Mouse (Mus musculus) megakaryocyte progenitor cell, adult 5-6 weeks (primary cell): ENCODE data around the gene Erc2. TPM values are rescaled to one million over a fixed set of nuclear protein-coding genes. Genes with fewer than 3 reads are reported as not detected.

Source experiments
- ATAC-seq: replicated peaks from 2 replicates; pipeline ENCODE4 v1.8.0; 2016; ENCODE audit warnings: mild to moderate bottlenecking, moderate TSS enrichment, inconsistent platforms; ENCODE audit not compliant: poor library complexity
- total RNA-seq, 2 experiments: library from RNA; stranded (forward) in 1 of 2; stranded (reverse) in 1 of 2; fragments of 157-497, 149-512 nt in 1 of 2; fragments of 200-1000 nt in 1 of 2; gene quantifications; 2 replicates each; pipeline versions ENCODE4 v1.2.3 to v1.2.4; 2015 to 2017

Erc2 gene
- total RNA-seq, 2 experiments from 2014 or later = not detected

GRCm38 (mm10) chr14:27662251-27662650, 40.0 kb downstream of the Erc2 start:
- ATAC-seq = no peak

GRCm38 (mm10) chr14:27667016-27667852, 45.0 kb downstream of the Erc2 start:
- ATAC-seq = no peak

DNA sequence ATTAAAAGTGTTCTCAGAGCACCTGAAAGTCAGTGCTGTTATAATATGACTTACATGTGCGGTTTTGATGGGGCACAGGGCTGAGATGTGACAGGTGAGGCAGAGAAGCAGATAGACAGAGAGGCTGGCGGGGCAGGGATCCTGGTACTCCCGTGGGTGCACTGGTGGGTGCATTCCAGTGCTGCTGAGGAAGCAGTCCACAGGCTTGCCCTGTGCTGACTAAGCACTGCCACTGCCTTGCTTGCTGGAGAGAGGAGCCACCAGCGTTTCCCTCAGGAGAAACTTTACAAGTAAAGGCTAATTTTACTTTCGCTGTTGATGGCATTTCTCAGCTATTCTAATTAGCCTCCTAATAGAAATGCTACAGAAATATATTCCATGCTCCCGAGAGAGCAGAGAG, 45.9 kb downstream of the Erc2 start:
- ATAC-seq = no peak

DNA sequence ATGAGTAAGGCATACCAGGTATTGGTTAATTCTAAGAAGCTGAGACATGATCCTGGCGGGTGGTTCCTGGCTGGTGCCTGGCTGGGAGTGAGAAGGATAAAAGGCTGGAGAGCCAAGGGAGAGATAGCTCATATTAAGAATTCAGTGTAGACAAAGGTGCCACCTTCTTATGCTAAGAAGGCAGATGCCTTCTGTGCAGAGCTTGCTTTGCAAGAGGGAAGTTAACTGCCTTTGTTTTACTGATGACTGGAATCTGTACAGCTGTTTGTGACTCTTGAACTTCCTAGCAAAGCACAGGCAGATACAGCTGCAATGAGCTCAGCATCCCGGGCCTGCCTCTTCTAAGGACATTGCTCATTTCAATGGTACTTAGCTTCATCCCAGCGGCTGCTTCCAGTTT, 47.7 kb downstream of the Erc2 start:
- no peak for ATAC-seq

DNA sequence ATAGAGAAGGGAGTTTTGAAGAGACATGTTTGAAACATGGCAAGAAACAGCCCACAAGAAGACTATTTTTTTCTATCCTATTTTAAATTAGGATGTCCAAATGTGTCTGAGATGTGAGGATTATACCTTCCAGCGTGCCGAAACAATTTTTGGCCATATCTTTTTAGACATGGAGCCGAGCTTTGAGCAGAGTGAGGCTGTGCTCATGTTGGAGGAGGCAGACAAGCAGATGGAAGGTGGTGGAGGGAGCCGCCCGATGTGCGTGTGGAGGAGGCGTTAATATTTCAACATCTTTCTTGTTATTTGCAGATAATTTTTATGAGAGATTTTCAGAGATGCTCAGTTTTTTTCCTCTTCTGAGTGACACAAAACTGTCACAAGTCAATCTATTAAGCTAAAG, 50.5 kb downstream of the Erc2 start:
- ATAC-seq = no peak

GRCm38 (mm10) chr14:27674096-27674495, 51.9 kb downstream of the Erc2 start:
- ATAC-seq = no peak

GRCm38 (mm10) chr14:27674561-27674960, 52.3 kb downstream of the Erc2 start:
- no peak for ATAC-seq

GRCm38 (mm10) chr14:27675071-27675470, 52.8 kb downstream of the Erc2 start:
- ATAC-seq = no peak

GRCm38 (mm10) chr14:27682368-27683052, 60.3 kb downstream of the Erc2 start:
- no peak for ATAC-seq

GRCm38 (mm10) chr14:27695781-27696180, 73.6 kb downstream of the Erc2 start:
- ATAC-seq = no peak

- no peak for ATAC-seq
These were observed 95.1 kb downstream of the Erc2 start for GRCm38 (mm10) chr14:27717364-27717763.

GRCm38 (mm10) chr14:27719601-27720000, 97.4 kb downstream of the Erc2 start:
- ATAC-seq = no peak

DNA sequence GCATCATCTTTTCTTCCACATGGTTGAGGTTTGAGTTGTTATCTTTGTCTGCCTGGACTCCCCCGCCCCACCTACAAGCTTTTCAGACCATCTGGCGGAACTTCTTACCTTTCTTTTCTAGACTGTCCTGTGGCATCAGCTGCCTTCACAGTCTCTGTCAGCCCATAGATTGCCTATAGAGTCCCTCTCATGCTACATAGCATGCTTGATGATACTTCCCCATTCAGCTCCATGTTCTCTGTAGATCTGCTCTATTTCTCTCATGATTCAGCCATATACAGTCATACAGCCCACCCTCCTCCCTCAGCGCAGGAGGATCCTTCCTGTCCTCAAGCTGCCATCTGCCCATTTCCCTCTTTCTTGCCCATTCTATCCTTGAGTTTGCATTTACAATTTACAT, 98.7 kb downstream of the Erc2 start:
- no peak for ATAC-seq

- ATAC-seq = no peak
These were observed 99.5 kb downstream of the Erc2 start for GRCm38 (mm10) chr14:27721759-27722158.

- ATAC-seq = no peak
These were observed 105.3 kb downstream of the Erc2 start for GRCm38 (mm10) chr14:27727541-27727940.

GRCm38 (mm10) chr14:27731086-27731485, 108.9 kb downstream of the Erc2 start:
- no peak for ATAC-seq

DNA sequence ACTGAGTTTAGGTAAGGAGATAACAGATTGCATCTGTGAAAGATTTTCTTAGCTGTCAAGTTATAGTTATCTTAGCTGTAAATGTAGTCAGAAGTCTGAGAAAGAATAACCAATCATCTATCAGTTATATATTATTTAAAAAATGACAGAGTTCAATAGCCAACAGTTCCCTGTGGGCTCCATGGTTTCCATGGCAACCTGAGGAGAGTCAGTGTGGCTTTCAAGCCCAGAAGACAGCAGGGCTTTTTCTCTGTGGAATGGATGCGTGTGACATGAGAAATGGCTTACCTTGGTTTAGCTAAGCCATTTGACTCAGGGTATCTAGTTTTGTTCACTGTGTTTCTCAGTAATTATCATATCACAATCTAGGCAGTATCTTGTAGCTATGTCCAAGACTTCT, 117.2 kb downstream of the Erc2 start:
- ATAC-seq = no peak

GRCm38 (mm10) chr14:27741248-27741916, 119.2 kb downstream of the Erc2 start:
- peak; percentile 61 for ATAC-seq

DNA sequence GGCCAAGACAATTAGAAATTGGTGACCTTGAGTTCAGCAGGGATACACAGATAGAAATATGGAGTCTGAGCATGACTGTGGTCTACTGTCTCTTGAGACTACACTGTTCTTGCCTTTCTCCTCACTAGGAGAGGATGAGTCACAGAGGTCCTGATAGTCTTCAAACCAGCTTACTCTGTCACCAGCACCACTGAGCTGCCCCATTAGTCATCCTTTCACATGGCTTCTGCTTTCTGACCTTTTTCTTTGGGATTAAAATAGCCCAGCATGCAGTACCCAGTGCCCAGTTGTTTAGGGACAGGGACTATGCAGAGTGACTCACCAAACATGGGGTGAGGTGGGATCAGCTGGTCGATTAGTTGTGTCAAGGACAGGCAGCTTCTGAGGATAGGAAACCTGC, 132.1 kb downstream of the Erc2 start:
- ATAC-seq = no peak

- ATAC-seq = no peak
These were observed 134.7 kb downstream of the Erc2 start for GRCm38 (mm10) chr14:27756901-27757300.

GRCm38 (mm10) chr14:27758230-27758629, 136.0 kb downstream of the Erc2 start:
- no peak for ATAC-seq
